Mouse (Mus musculus) liver, postnatal 0 days (tissue): Measurements from ENCODE around the gene Psmd11.

Experiments used
- CTCF ChIP-seq: sonication (generic); IDR thresholded peaks from 2 replicates; pipeline ENCODE4 v1.5.1; 2016; ENCODE audit warnings: antibody characterized with exemption, low read depth
- EP300 ChIP-seq: IDR thresholded peaks from 2 replicates; pipeline ENCODE4 v1.6.1; 2016; ENCODE audit warnings: antibody characterized with exemption, low read depth, mild to moderate bottlenecking

DNA sequence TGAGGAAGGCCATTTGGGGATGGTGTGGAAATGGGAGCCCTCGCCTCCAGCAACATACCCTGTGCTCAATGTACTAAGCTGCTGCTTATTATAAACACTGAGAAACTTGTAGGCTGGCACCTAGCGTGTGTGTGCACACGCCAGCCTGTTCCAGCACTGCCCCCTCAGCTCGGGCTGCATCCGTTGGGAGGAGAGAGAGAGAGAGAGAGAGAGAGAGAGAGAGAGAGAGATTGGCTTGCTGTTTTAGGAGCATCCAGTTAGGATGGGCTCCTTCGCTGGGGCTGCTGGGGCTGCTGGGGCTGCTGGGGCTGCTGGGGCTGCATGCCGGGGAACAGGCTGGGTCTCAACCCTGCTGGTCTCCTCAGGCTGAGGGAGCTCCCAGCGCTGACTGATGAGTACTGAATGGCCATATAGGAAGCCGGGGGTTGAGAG is 56.7 kb downstream of the Psmd11 start:
- TF ChIP-seq CTCF (no peak), EP300 (no peak)
